Mouse (Mus musculus) thymus, adult 2 months (tissue): ENCODE results near the gene Adgrg7.

Experiments used
- CTCF ChIP-seq: fragments of 200-500 bp; IDR thresholded peaks from 2 replicates; pipeline ENCODE4 v1.5.1; 2012; ENCODE audit warnings: mild to moderate bottlenecking, control low read depth, low read length, moderate library complexity, borderline replicate concordance; ENCODE audit not compliant: control insufficient read depth, poor library complexity, insufficient read depth; ENCODE audit errors: extremely low read depth
- POLR2A ChIP-seq: fragments of 200-500 bp; IDR thresholded peaks from 2 replicates; pipeline ENCODE4 v1.6.1; 2012; ENCODE audit warnings: mild to moderate bottlenecking, low read length, control low read depth, moderate library complexity; ENCODE audit not compliant: control insufficient read depth, poor library complexity, insufficient read depth; ENCODE audit errors: extremely low read depth

GRCm38 (mm10) chr16:56717224-56718200 is 78.1 kb downstream of the Adgrg7 start, which contains the start of gene Tfg:
- peak; percentile 75 for TF ChIP-seq CTCF
- TF ChIP-seq POLR2A: peak; percentile 77
